Mouse (Mus musculus) hindbrain, embryonic 14.5 days (tissue): Measurements from ENCODE around the gene Col28a1. TPM values are rescaled to one million over a fixed set of nuclear protein-coding genes. Genes with fewer than 3 reads are reported as not detected.

ENCODE experiments used
- polyA plus RNA-seq: library from polyadenylated mRNA; unstranded; fragments of >200 nt; fragmentation: Nextera tagmentation; extraction: Ambion mirVana; gene quantifications from 2 replicates; pipeline ENCODE4 v1.2.1, GENCODE M21; 2014

Gene Col28a1
- polyA plus RNA-seq, 1 experiment from 2014 or later: 0.64 TPM

Other genes starting within 250 kb of the Col28a1 start
- 29.3 and 29.6 TPM in 2 replicates for gene Mios, start 16.6 kb upstream of the Col28a1 start, polyA plus RNA-seq
- gene Rpa3, start 66.6 kb upstream of the Col28a1 start, polyA plus RNA-seq: 54.8 and 57.8 TPM in 2 replicates
- 55.5 and 64.6 TPM in 2 replicates for gene Umad1, start 66.7 kb upstream of the Col28a1 start, polyA plus RNA-seq
- 10.6 and 12.9 TPM in 2 replicates for gene Gm45062, start 66.8 kb upstream of the Col28a1 start, polyA plus RNA-seq